Mouse (Mus musculus) bone marrow macrophage, adult 2 months (primary cell): ENCODE measurements around the gene Slc37a3.

ENCODE experiments used
- CTCF ChIP-seq: IDR thresholded peaks from 2 replicates; pipeline ENCODE4 v1.5.1; 2012; ENCODE audit warnings: low read depth, mild to moderate bottlenecking, low read length, moderate library complexity
- POLR2A ChIP-seq: IDR thresholded peaks from 2 replicates; pipeline ENCODE4 v1.6.1; 2012; ENCODE audit warnings: mild to moderate bottlenecking, low read depth, low read length, borderline replicate concordance

DNA sequence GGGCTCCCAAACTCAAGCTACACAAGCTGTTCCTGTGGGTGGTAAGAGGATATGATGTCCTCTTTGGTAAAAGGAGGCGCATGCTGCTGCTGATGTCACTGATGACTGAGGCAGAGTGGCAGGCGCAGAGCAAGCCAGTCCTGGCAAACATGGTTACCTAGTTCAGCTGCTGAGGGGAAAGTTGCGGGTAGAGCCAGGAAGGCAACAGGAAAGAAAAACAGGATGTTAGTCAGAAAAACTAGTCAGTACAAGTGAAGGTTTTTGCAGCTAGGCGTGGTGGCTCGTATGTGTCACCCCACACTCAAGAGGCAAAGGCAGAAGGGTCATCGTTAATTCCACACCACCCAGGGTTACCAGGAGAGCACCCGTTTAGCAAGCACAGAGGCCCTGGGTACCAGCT lies 43.3 kb downstream of the Slc37a3 start:
- TF ChIP-seq CTCF (no peak), POLR2A (no peak)
